Mouse (Mus musculus) limb, embryonic 14.5 days (tissue): ENCODE measurements around the gene Atxn2l. TPM values are rescaled to one million over a fixed set of nuclear protein-coding genes. Genes with fewer than 3 reads are reported as not detected.

Source experiments
- ATAC-seq: fragments of 200-750 bp; cut with Nextera tagmentation; 2 replicates; pipeline ENCODE4 v1.8.0; 2017; ENCODE audit warnings: low read depth, moderate number of reproducible peaks, moderate TSS enrichment; ENCODE audit not compliant: low FRiP score
- DNase-seq: peaks from one replicate; pipeline ENCODE4 v3.0.0-alpha.2; 2015; ENCODE audit warnings: low spot score
- H3K27ac ChIP-seq: fragments of 300-500 bp; sonication (generic); replicated peaks from 2 replicates; pipeline ENCODE4 v1.5.1; 2014; ENCODE audit warnings: low read depth, mild to moderate bottlenecking, low read length, moderate library complexity, mixed read lengths
- H3K27me3 ChIP-seq: fragments of 300-500 bp; sonication (generic); 2 replicates; pipeline ENCODE4 v1.6.1; 2014; ENCODE audit warnings: low read length, mixed read lengths; ENCODE audit not compliant: control insufficient read depth, insufficient read depth
- H3K36me3 ChIP-seq: fragments of 300-500 bp; sonication (generic); 2 replicates; pipeline ENCODE4 v1.6.1; 2014; ENCODE audit warnings: mild to moderate bottlenecking, low read length, moderate library complexity, mixed read lengths; ENCODE audit not compliant: control insufficient read depth, insufficient read depth
- H3K4me1 ChIP-seq: fragments of 300-500 bp; sonication (generic); 2 replicates; pipeline ENCODE4 v1.6.1; 2014; ENCODE audit warnings: antibody characterized with exemption, low read length, mixed read lengths; ENCODE audit not compliant: control insufficient read depth, insufficient read depth
- H3K4me2 ChIP-seq: fragments of 300-500 bp; sonication (generic); replicated peaks from 2 replicates; pipeline ENCODE4 v1.6.1; 2014; ENCODE audit warnings: low read depth, mild to moderate bottlenecking, low read length, moderate library complexity; ENCODE audit not compliant: severe bottlenecking
- H3K4me3 ChIP-seq: fragments of 300-500 bp; sonication (generic); replicated peaks from 2 replicates; pipeline ENCODE4 v1.5.1; 2014; ENCODE audit warnings: low read length
- H3K9ac ChIP-seq: fragments of 300-500 bp; sonication (generic); 2 replicates; pipeline ENCODE4 v1.6.1; 2014; ENCODE audit warnings: mild to moderate bottlenecking, low read depth, low read length, moderate library complexity; ENCODE audit not compliant: severe bottlenecking
- H3K9me3 ChIP-seq: fragments of 300-500 bp; sonication (generic); 2 replicates; pipeline ENCODE4 v1.6.1; 2016; ENCODE audit warnings: low read length; ENCODE audit not compliant: control insufficient read depth
- POLR2A ChIP-seq: fragments of 200-500 bp; IDR thresholded peaks from 2 replicates; pipeline ENCODE4 v1.8.0; 2012; ENCODE audit warnings: inconsistent platforms, mild to moderate bottlenecking, moderate library complexity, borderline replicate concordance; ENCODE audit not compliant: insufficient read depth, insufficient read length; ENCODE audit errors: extremely low read depth
- WGBS: fragments of 180-500 bp; shearing (Covaris S2); extraction: QIAGEN DNeasy Blood & Tissue Kit; methylation state at CpG from one replicate; pipeline ENCODE4 v1.1.7; 2014; 5-methylcytosine and 5-hydroxymethylcytosine counted together
- polyA plus RNA-seq, 2 experiments: library from polyadenylated mRNA; depleted of rRNA in 1 of 2; stranded (reverse) in 1 of 2; unstranded in 1 of 2; fragments of >200 nt; fragmentation: Nextera tagmentation in 1 of 2; extraction: Ambion mirVana in 1 of 2; gene quantifications; 2 replicates each; pipeline versions ENCODE4 v1.2.1 to v1.2.3; 2012 to 2014

The Atxn2l gene
- polyA plus RNA-seq, 2 experiments: 51.4 to 170 TPM

DNA sequence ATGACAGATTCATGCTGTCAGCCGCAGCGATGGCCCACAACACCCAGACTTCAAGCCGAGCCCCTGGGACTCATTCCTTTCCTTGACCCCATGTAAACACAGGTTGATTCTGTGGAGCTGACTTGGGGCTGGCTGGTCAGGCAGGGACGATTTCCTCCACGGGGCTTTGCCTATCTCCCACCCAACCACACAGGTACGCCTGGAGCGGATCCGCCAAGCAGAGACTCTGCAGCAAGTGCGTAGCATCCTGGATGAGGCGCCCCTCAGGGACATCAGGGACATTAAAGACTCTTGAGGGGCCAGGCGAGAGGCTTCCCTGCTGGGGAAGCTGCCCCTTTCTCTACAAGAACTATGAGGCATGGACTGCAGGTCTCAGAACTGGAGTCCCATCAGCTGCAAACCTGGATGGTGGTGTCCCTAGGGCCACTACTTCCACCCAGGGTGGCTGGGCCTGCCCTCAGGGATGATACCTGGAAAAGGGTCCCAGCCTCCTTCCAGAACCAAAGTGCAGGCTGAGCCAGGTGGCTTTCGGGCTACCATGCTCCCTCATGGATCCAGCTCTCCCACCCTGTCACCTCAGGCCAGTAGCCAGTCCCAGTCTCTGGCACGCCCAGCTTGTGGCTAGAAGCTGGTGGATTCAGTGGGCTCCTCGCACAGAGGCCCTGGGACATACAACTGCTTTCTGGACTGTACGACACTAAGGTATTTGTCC, 58.0 kb downstream of the Atxn2l start:
- no peak overlapping the region for H3K9ac ChIP-seq
- no peak for DNase-seq
- H3K9me3 ChIP-seq: no peaks in the 10 kb centered on the region
- H3K36me3 ChIP-seq: peaks cover 64% of the 10 kb centered on the region
- ATAC-seq: no peak
- H3K4me1 ChIP-seq: no peaks in the 10 kb centered on the region
- H3K27me3 ChIP-seq: no peaks in the 10 kb centered on the region
- H3K27ac ChIP-seq: no peak overlapping the region
- TF ChIP-seq POLR2A: no peak
- H3K4me2 ChIP-seq: no peak overlapping the region
- WGBS: 93% methylated on average over 15 of the region's 15 CpGs
- no peak overlapping the region for H3K4me3 ChIP-seq

DNA sequence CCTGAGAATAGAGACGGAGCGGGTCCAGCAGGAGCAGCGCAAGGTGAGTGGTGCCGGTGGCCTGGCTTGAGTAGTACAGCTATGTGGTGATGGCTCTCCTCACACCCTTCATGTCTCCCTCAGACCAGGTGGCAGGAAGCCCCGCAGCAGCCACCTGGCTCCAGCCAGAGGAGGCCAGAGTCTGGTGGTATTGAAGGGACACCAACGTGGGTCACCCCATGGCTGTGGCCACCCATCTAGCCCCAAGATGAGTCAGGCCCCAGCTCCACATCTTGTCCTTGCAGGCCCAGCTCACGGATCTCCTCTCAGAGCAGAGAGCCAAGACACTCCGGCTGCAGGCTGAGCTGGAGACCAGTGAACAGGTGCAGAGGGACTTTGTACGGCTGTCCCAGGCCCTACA, 58.7 kb downstream of the Atxn2l start:
- ATAC-seq: no peak
- no peak for TF ChIP-seq POLR2A

DNA sequence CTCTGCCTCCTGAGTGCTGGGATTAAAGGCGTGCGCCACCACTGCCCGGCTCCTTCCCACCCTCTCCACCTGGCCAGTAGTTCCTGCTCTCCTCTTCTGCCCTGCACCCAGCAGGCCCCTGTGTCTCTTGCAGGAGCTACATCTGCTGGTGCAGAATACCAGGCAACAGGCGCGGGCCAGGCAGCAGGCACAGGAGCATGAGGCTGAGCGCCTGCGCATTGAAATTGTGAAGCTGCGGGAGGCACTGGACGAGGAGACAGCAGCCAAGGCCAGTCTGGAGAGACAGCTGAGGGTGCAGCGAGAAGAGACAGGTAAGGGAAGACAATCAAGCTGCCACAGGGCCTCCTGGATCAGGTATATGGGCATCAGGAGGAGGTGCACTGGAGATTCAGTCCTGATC, 59.2 kb downstream of the Atxn2l start:
- no peak for DNase-seq
- Histone ChIP-seq H3K4me3 (no peak overlapping the region), H3K4me2 (no peak overlapping the region), H3K27me3 (no peaks in the 10 kb centered on the region), H3K36me3 (peaks cover 71% of the 10 kb centered on the region), H3K27ac (no peak overlapping the region), H3K9ac (no peak overlapping the region), H3K4me1 (no peaks in the 10 kb centered on the region), H3K9me3 (no peaks in the 10 kb centered on the region)
- no peak for ATAC-seq
- TF ChIP-seq POLR2A: no peak
- WGBS: 93% methylated on average over 10 of the region's 10 CpGs

More for the DNA sequence above, 58.7 kb downstream of the Atxn2l start:
- no peak overlapping the region for H3K4me2 ChIP-seq
- H3K9me3 ChIP-seq: no peaks in the 10 kb centered on the region
- peaks cover 69% of the 10 kb centered on the region for H3K36me3 ChIP-seq
- no peak overlapping the region for H3K4me3 ChIP-seq
- H3K27ac ChIP-seq: no peak overlapping the region
- H3K4me1 ChIP-seq: no peaks in the 10 kb centered on the region
- no peak for DNase-seq
- WGBS: 91% methylated on average over 9 of the region's 9 CpGs
- H3K27me3 ChIP-seq: no peaks in the 10 kb centered on the region
- H3K9ac ChIP-seq: no peak overlapping the region

Other genes starting within 250 kb of the Atxn2l start
- 47.9 and 68.3 TPM in 2 replicates for gene Sbk1, start 230.8 kb downstream of the Atxn2l start, polyA plus RNA-seq (2012; rRNA removed)
- gene Sbk1, start 230.8 kb downstream of the Atxn2l start, polyA plus RNA-seq (2014; fragmentation: Nextera tagmentation; extraction: Ambion mirVana): 50.9 and 59.6 TPM in 2 replicates
- 3.7 and 4.1 TPM in 2 replicates for gene Lat, start 133.9 kb downstream of the Atxn2l start, polyA plus RNA-seq (2012; rRNA removed)
- 2.7 and 4.1 TPM in 2 replicates for gene Lat, start 133.9 kb downstream of the Atxn2l start, polyA plus RNA-seq (2014; fragmentation: Nextera tagmentation; extraction: Ambion mirVana)
- 158 and 195 TPM in 2 replicates for gene Spns1, start 126.0 kb downstream of the Atxn2l start, polyA plus RNA-seq (2012; rRNA removed)
- 47.0 and 51.7 TPM in 2 replicates for gene Spns1, start 126.0 kb downstream of the Atxn2l start, polyA plus RNA-seq (2014; fragmentation: Nextera tagmentation; extraction: Ambion mirVana)
- 10.2 and 11.9 TPM in 2 replicates for gene Nfatc2ip, start 106.7 kb downstream of the Atxn2l start, polyA plus RNA-seq (2012; rRNA removed)
- gene Nfatc2ip, start 106.7 kb downstream of the Atxn2l start, polyA plus RNA-seq (2014; fragmentation: Nextera tagmentation; extraction: Ambion mirVana): 3.1 and 3.5 TPM in 2 replicates
- 0.09 and 0.18 TPM in 2 replicates for gene Cd19, start 88.5 kb downstream of the Atxn2l start, polyA plus RNA-seq (2012; rRNA removed)
- gene Cd19, start 88.5 kb downstream of the Atxn2l start, polyA plus RNA-seq (2014; fragmentation: Nextera tagmentation; extraction: Ambion mirVana): 0.19 TPM in 1 of 2 replicates, not detected in the other
- gene Rabep2, start 74.7 kb downstream of the Atxn2l start, polyA plus RNA-seq (2012; rRNA removed): 35.1 and 35.2 TPM in 2 replicates
- gene Rabep2, start 74.7 kb downstream of the Atxn2l start, polyA plus RNA-seq (2014; fragmentation: Nextera tagmentation; extraction: Ambion mirVana): 30.7 and 31.2 TPM in 2 replicates
- 89.8 and 106 TPM in 2 replicates for gene Atp2a1, start 40.3 kb downstream of the Atxn2l start, polyA plus RNA-seq (2012; rRNA removed)
- gene Atp2a1, start 40.3 kb downstream of the Atxn2l start, polyA plus RNA-seq (2014; fragmentation: Nextera tagmentation; extraction: Ambion mirVana): 93.9 and 131 TPM in 2 replicates
- gene Sh2b1, start 28.0 kb downstream of the Atxn2l start, polyA plus RNA-seq (2012; rRNA removed): 83.3 and 94.6 TPM in 2 replicates
- 50.2 and 53.7 TPM in 2 replicates for gene Sh2b1, start 28.0 kb downstream of the Atxn2l start, polyA plus RNA-seq (2014; fragmentation: Nextera tagmentation; extraction: Ambion mirVana)
- 109 and 111 TPM in 2 replicates for gene Tufm, start 16.1 kb downstream of the Atxn2l start, polyA plus RNA-seq (2012; rRNA removed)
- 125 TPM in 2 replicates for gene Tufm, start 16.1 kb downstream of the Atxn2l start, polyA plus RNA-seq (2014; fragmentation: Nextera tagmentation; extraction: Ambion mirVana)
- gene Eif3c, start 63.0 kb upstream of the Atxn2l start, polyA plus RNA-seq (2012; rRNA removed): 107 and 115 TPM in 2 replicates
- gene Eif3c, start 63.0 kb upstream of the Atxn2l start, polyA plus RNA-seq (2014; fragmentation: Nextera tagmentation; extraction: Ambion mirVana): 169 and 171 TPM in 2 replicates
- 0.96 and 1.0 TPM in 2 replicates for gene Apobr, start 81.5 kb upstream of the Atxn2l start, polyA plus RNA-seq (2012; rRNA removed)
- 1.1 and 1.5 TPM in 2 replicates for gene Apobr, start 81.5 kb upstream of the Atxn2l start, polyA plus RNA-seq (2014; fragmentation: Nextera tagmentation; extraction: Ambion mirVana)
- 55.4 and 81.7 TPM in 2 replicates for gene Cln3, start 82.4 kb upstream of the Atxn2l start, polyA plus RNA-seq (2012; rRNA removed)
- gene Cln3, start 82.4 kb upstream of the Atxn2l start, polyA plus RNA-seq (2014; fragmentation: Nextera tagmentation; extraction: Ambion mirVana): 34.6 and 35.5 TPM in 2 replicates
- not detected in 2 replicates for gene Il27, start 91.5 kb upstream of the Atxn2l start, polyA plus RNA-seq (2012; rRNA removed)
- gene Il27, start 91.5 kb upstream of the Atxn2l start, polyA plus RNA-seq (2014; fragmentation: Nextera tagmentation; extraction: Ambion mirVana): not detected in 2 replicates
- gene Nupr1, start 127.4 kb upstream of the Atxn2l start, polyA plus RNA-seq (2012; rRNA removed): 5.8 and 11.6 TPM in 2 replicates
- gene Nupr1, start 127.4 kb upstream of the Atxn2l start, polyA plus RNA-seq (2014; fragmentation: Nextera tagmentation; extraction: Ambion mirVana): 10.9 and 19.2 TPM in 2 replicates
- gene Sgf29, start 145.9 kb upstream of the Atxn2l start, polyA plus RNA-seq (2012; rRNA removed): 49.8 and 61.6 TPM in 2 replicates
- 56.0 and 64.2 TPM in 2 replicates for gene Sgf29, start 145.9 kb upstream of the Atxn2l start, polyA plus RNA-seq (2014; fragmentation: Nextera tagmentation; extraction: Ambion mirVana)
- 6.9 and 7.0 TPM in 2 replicates for gene Sult1a1, start 173.0 kb upstream of the Atxn2l start, polyA plus RNA-seq (2012; rRNA removed)
- 10.3 TPM in 2 replicates for gene Sult1a1, start 173.0 kb upstream of the Atxn2l start, polyA plus RNA-seq (2014; fragmentation: Nextera tagmentation; extraction: Ambion mirVana)
- 37.3 and 50.4 TPM in 2 replicates for gene Bola2, start 192.0 kb upstream of the Atxn2l start, polyA plus RNA-seq (2012; rRNA removed)
- gene Bola2, start 192.0 kb upstream of the Atxn2l start, polyA plus RNA-seq (2014; fragmentation: Nextera tagmentation; extraction: Ambion mirVana): 121 and 122 TPM in 2 replicates
- 33.2 and 44.0 TPM in 2 replicates for gene Slx1b, start 192.3 kb upstream of the Atxn2l start, polyA plus RNA-seq (2012; rRNA removed)
- 8.6 and 9.9 TPM in 2 replicates for gene Slx1b, start 192.3 kb upstream of the Atxn2l start, polyA plus RNA-seq (2014; fragmentation: Nextera tagmentation; extraction: Ambion mirVana)
- gene Coro1a, start 204.3 kb upstream of the Atxn2l start, polyA plus RNA-seq (2012; rRNA removed): 33.4 and 45.7 TPM in 2 replicates
- gene Coro1a, start 204.3 kb upstream of the Atxn2l start, polyA plus RNA-seq (2014; fragmentation: Nextera tagmentation; extraction: Ambion mirVana): 43.0 and 45.0 TPM in 2 replicates